Mouse (Mus musculus): ENCODE results near the gene Mtfr1l. TPM values are rescaled to one million over a fixed set of nuclear protein-coding genes. Genes with fewer than 3 reads are reported as not detected.

The Mtfr1l gene
- polyA plus RNA-seq, 1 experiment from 2014 or later, result 125 TPM

GRCm38 (mm10) chr4:134478031-134478430, 57.2 kb downstream of the Mtfr1l start:
- WGBS, result 12% methylated on average over 9 of the region's 9 CpGs
- ATAC-seq (ENCODE audit: low FRiP score), result peak; percentile 48
- no peak overlapping the region for H3K9ac ChIP-seq

GRCm38 (mm10) chr4:134476899-134477298, 58.3 kb downstream of the Mtfr1l start:
- H3K4me1 ChIP-seq, result peaks cover 31% of the 10 kb centered on the region
- ATAC-seq (ENCODE audit: low FRiP score), result no peak
- H3K36me3 ChIP-seq (replicated peaks), result peaks cover 55% of the 10 kb centered on the region
- no peaks in the 10 kb centered on the region for H3K9me3 ChIP-seq
- H3K9ac ChIP-seq, result no peak overlapping the region
- H3K4me3 ChIP-seq (replicated peaks), result no peak overlapping the region
- no peak overlapping the region for H3K4me2 ChIP-seq
- no peaks in the 10 kb centered on the region for H3K27me3 ChIP-seq
- WGBS, result 96% methylated on average over 8 of the region's 8 CpGs
- peak overlapping the region; percentile 51 for H3K27ac ChIP-seq

More at GRCm38 (mm10) chr4:134478031-134478430, 57.2 kb downstream of the Mtfr1l start:
- H3K4me3 ChIP-seq (replicated peaks), result no peak overlapping the region
- no peak overlapping the region for H3K4me2 ChIP-seq
- H3K4me1 ChIP-seq, result peaks cover 19% of the 10 kb centered on the region
- peaks cover 44% of the 10 kb centered on the region for H3K36me3 ChIP-seq (replicated peaks)
- H3K9me3 ChIP-seq, result no peaks in the 10 kb centered on the region
- H3K27me3 ChIP-seq, result peaks cover 5% of the 10 kb centered on the region; the same call in 1 of the 2 replicates
- H3K27ac ChIP-seq, result peak overlapping the region; percentile 51; the same call in 1 of the 2 replicates

Small RNAs within 50 kb of the gene (microRNA-seq; reads per million reads assigned to microRNA genes)
- not detected for gene Mir6403

Other genes starting within 250 kb of the Mtfr1l start
- gene Pdik1l, start 247.5 kb downstream of the Mtfr1l start, polyA plus RNA-seq (2016; fragmentation: Nextera tagmentation; extraction: Ambion mirVana), result 33.3 and 34.8 TPM in 2 replicates
- 0.17 and 0.27 TPM in 2 replicates for gene Trim63, start 220.3 kb downstream of the Mtfr1l start, polyA plus RNA-seq (2016; fragmentation: Nextera tagmentation; extraction: Ambion mirVana)
- not detected in 2 replicates for gene Slc30a2, start 192.2 kb downstream of the Mtfr1l start, polyA plus RNA-seq (2016; fragmentation: Nextera tagmentation; extraction: Ambion mirVana)
- 0.32 and 0.37 TPM in 2 replicates for gene Extl1, start 151.5 kb downstream of the Mtfr1l start, polyA plus RNA-seq (2016; fragmentation: Nextera tagmentation; extraction: Ambion mirVana)
- 7.2 and 8.3 TPM in 2 replicates for gene Pafah2, start 139.1 kb downstream of the Mtfr1l start, polyA plus RNA-seq (2016; fragmentation: Nextera tagmentation; extraction: Ambion mirVana)
- 4,517 and 4,745 TPM in 2 replicates for gene Stmn1, start 67.1 kb downstream of the Mtfr1l start, polyA plus RNA-seq (2016; fragmentation: Nextera tagmentation; extraction: Ambion mirVana)
- gene Paqr7, start 38.7 kb downstream of the Mtfr1l start, polyA plus RNA-seq (2016; fragmentation: Nextera tagmentation; extraction: Ambion mirVana), result 3.8 and 4.9 TPM in 2 replicates
- 14.1 and 15.4 TPM in 2 replicates for gene Aunip, start 24.4 kb downstream of the Mtfr1l start, polyA plus RNA-seq (2016; fragmentation: Nextera tagmentation; extraction: Ambion mirVana)
- gene Selenon, start 16.8 kb upstream of the Mtfr1l start, polyA plus RNA-seq (2016; fragmentation: Nextera tagmentation; extraction: Ambion mirVana), result 9.3 and 14.8 TPM in 2 replicates
- gene Man1c1, start 168.9 kb upstream of the Mtfr1l start, polyA plus RNA-seq (2016; fragmentation: Nextera tagmentation; extraction: Ambion mirVana), result 3.5 and 4.0 TPM in 2 replicates
- 5.1 and 5.9 TPM in 2 replicates for gene Ldlrap1, start 232.6 kb upstream of the Mtfr1l start, polyA plus RNA-seq (2016; fragmentation: Nextera tagmentation; extraction: Ambion mirVana)